Mouse (Mus musculus): Measurements from ENCODE around the gene Samd5. TPM values are rescaled to one million over a fixed set of nuclear protein-coding genes. Genes with fewer than 3 reads are reported as not detected.

Samd5 gene
- polyA plus RNA-seq, 1 experiment from 2014 or later = 2.7 TPM

DNA sequence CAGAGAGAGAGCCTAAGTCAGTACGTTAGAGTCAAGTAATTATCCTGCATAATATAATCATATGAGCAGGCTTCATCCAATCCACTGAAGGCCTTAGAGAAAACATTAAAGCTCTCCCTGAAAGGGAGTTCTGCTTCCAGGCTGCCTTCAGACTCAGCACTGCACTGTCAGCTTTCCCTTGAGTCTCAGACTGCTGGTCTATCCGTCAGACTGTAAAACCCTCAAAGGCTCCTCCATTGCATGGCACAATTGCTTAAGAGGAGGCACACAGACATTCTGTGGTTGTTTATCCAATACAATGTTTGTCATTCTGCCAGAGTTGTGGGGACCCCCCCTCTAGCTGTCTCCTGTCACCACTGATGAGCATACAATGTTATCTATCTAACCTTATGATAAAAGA lies 26.5 kb downstream of the Samd5 start:
- H3K4me3 ChIP-seq = no peak overlapping the region
- no peak overlapping the region for H3K9ac ChIP-seq
- H3K27me3 ChIP-seq = no peaks in the 10 kb centered on the region
- 45% methylated on average over 2 of the region's 2 CpGs for WGBS
- peak; percentile 60 for ATAC-seq (replicated peaks; ENCODE audit: insufficient number of reproducible peaks, insufficient read depth, low FRiP score, low read depth)
- no peak overlapping the region for H3K4me2 ChIP-seq
- no peaks in the 10 kb centered on the region for H3K36me3 ChIP-seq
- no peaks in the 10 kb centered on the region for H3K9me3 ChIP-seq (replicated peaks)
- H3K4me1 ChIP-seq (replicated peaks) = peaks cover 19% of the 10 kb centered on the region
- H3K27ac ChIP-seq = peak overlapping the region; percentile 50

DNA sequence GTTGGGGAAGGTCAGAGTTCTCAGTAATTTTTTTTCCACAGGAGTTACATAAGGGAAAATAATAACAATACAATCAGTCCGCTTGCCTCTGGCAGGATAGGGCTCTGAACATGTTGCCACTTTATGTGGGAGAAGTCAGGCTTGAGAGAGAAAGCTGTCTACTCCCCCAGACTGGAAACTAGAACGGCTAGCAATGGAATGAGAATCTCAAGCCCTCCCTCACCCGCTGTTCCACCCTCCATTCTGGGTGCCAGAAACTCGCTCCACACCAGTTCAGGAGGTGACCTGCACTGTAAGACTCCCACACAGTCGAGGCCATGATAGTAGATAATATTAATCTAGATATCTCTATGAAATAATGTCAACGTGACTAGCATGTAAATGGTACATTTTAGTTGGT lies 27.3 kb downstream of the Samd5 start:
- ATAC-seq (replicated peaks; ENCODE audit: insufficient number of reproducible peaks, insufficient read depth, low FRiP score, low read depth) = no peak
- 58% methylated on average over 6 of the region's 6 CpGs for WGBS

GRCm38 (mm10) chr10:9646391-9646790 lies 28.6 kb downstream of the Samd5 start:
- Histone ChIP-seq H3K27ac (no peak overlapping the region), H3K36me3 (no peaks in the 10 kb centered on the region), H3K9me3 (replicated peaks) (no peaks in the 10 kb centered on the region), H3K4me3 (no peak overlapping the region), H3K4me1 (replicated peaks) (peaks cover 33% of the 10 kb centered on the region), H3K9ac (no peak overlapping the region), H3K27me3 (no peaks in the 10 kb centered on the region), H3K4me2 (no peak overlapping the region)
- WGBS = 79% methylated on average over 3 of the region's 3 CpGs
- no peak for ATAC-seq (replicated peaks; ENCODE audit: insufficient number of reproducible peaks, insufficient read depth, low FRiP score, low read depth)

More for the DNA sequence above, 27.3 kb downstream of the Samd5 start:
- Histone ChIP-seq H3K27ac (no peak overlapping the region), H3K4me2 (no peak overlapping the region), H3K36me3 (no peaks in the 10 kb centered on the region), H3K9ac (no peak overlapping the region), H3K27me3 (no peaks in the 10 kb centered on the region), H3K4me1 (replicated peaks) (peaks cover 24% of the 10 kb centered on the region), H3K4me3 (no peak overlapping the region), H3K9me3 (replicated peaks) (no peaks in the 10 kb centered on the region)

DNA sequence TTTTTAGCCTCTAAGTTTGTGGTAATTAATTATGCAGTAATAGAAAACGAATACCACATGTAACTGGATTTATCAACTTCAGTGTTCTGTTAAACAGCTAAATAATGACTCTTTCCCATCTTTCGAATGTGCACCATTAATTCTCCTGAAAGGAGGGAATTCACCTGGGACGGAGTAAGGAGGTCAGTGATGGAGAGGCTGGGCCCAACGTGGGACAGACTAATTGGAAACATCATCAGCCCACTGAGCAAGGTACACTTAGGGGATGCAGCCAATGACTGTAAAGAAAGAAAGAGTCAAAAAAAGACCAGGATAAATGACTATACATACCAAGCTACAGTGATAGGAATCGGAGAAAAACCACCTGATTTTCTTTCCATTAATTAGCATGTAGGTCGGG lies 31.5 kb downstream of the Samd5 start:
- H3K27me3 ChIP-seq = no peaks in the 10 kb centered on the region

DNA sequence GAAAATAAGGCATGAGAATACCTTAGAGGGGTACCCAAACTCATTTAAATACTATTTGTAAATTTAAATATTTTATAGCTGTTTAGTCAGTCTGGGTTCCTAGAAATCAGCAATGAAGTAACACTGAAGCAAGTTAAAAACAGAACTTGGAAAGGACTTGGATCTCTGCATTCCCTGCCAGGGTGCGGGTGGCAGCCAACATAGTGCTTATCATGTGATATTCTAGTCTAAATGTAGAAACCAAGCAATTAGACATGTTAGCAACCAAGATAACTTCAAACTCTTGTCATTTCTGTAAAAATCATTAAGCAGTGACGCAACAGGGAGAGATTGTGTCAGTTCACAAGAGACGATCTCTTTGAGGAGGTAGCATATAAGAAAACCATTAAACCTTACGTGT lies 32.9 kb downstream of the Samd5 start:
- H3K9ac ChIP-seq = no peak overlapping the region
- H3K27ac ChIP-seq = peak overlapping the region; percentile 45; the same call in 1 of the 2 replicates
- no peaks in the 10 kb centered on the region for H3K36me3 ChIP-seq
- WGBS = 47% methylated on average over 4 of the region's 4 CpGs
- H3K27me3 ChIP-seq = no peaks in the 10 kb centered on the region
- no peaks in the 10 kb centered on the region for H3K9me3 ChIP-seq (replicated peaks)
- H3K4me2 ChIP-seq = 0 out of 2 replicates have a peak overlapping the region, but pooled peaks have one; percentile 15
- no peak overlapping the region for H3K4me3 ChIP-seq
- ATAC-seq (replicated peaks; ENCODE audit: insufficient number of reproducible peaks, insufficient read depth, low FRiP score, low read depth) = no peak
- H3K4me1 ChIP-seq (replicated peaks) = peaks cover 34% of the 10 kb centered on the region

More for the DNA sequence above, 31.5 kb downstream of the Samd5 start:
- peaks cover 42% of the 10 kb centered on the region for H3K4me1 ChIP-seq (replicated peaks)
- no peaks in the 10 kb centered on the region for H3K36me3 ChIP-seq
- no peak overlapping the region for H3K27ac ChIP-seq
- WGBS = 76% methylated on average over 6 of the region's 6 CpGs
- no peaks in the 10 kb centered on the region for H3K9me3 ChIP-seq (replicated peaks)
- no peak for ATAC-seq (replicated peaks; ENCODE audit: insufficient number of reproducible peaks, insufficient read depth, low FRiP score, low read depth)
- H3K9ac ChIP-seq = no peak overlapping the region
- no peak overlapping the region for H3K4me3 ChIP-seq
- H3K4me2 ChIP-seq = no peak overlapping the region

DNA sequence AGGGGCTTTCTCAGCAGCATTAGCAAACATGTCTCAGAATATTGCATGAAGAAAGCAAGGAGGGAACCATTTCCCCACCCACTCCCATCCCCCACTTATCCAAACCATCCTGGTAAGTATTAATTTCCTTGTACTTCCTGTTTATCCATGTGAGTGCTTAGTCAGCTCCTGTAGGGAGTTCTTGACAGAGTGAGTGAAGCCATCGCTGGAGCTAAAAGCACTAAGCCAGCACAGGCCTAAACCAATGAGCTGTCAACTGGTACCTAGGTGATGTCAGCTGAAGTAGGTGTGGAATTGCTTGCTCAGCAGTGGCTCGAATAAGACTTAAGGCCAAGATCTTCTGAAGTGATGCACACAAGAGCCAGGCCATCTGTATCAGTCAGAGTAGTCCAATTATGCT lies 34.3 kb downstream of the Samd5 start:
- WGBS = 21% methylated on average over 2 of the region's 2 CpGs
- Histone ChIP-seq H3K9ac (no peak overlapping the region), H3K4me2 (no peak overlapping the region), H3K4me3 (no peak overlapping the region), H3K27me3 (no peaks in the 10 kb centered on the region), H3K36me3 (no peaks in the 10 kb centered on the region), H3K27ac (no peak overlapping the region), H3K9me3 (replicated peaks) (no peaks in the 10 kb centered on the region), H3K4me1 (replicated peaks) (peaks cover 34% of the 10 kb centered on the region)
- no peak for ATAC-seq (replicated peaks; ENCODE audit: insufficient number of reproducible peaks, insufficient read depth, low FRiP score, low read depth)

GRCm38 (mm10) chr10:9640056-9640455 lies 35.0 kb downstream of the Samd5 start:
- Histone ChIP-seq H3K9me3 (replicated peaks) (no peaks in the 10 kb centered on the region), H3K4me1 (replicated peaks) (peaks cover 34% of the 10 kb centered on the region), H3K4me2 (no peak overlapping the region), H3K4me3 (no peak overlapping the region), H3K27ac (peak overlapping the region; percentile 31; the same call in 1 of the 2 replicates), H3K9ac (no peak overlapping the region), H3K36me3 (no peaks in the 10 kb centered on the region), H3K27me3 (no peaks in the 10 kb centered on the region)
- WGBS = 37% methylated on average over 2 of the region's 2 CpGs
- no peak for ATAC-seq (replicated peaks; ENCODE audit: insufficient number of reproducible peaks, insufficient read depth, low FRiP score, low read depth)

DNA sequence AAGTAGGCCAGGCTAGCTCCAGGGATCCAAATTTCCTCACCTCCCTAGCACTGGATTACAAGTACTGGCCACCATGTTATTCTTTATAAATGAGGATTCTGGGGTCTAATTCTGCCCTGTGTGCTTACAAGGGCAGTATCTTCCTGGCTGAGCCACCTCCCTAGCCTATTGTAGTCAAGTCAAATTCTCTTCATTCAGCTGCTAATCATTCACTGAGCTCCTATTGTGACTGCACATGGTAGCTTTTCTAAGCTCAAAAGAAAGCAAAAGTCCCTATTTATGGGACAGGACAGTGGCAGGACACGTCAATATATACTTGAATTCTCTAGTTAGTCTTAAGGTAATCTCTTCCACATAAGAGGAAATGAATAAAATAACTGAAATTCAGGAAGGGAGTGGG lies 49.7 kb downstream of the Samd5 start:
- no peak for ATAC-seq (replicated peaks; ENCODE audit: insufficient number of reproducible peaks, insufficient read depth, low FRiP score, low read depth)
- H3K27ac ChIP-seq = no peak overlapping the region
- H3K4me2 ChIP-seq = no peak overlapping the region
- H3K9ac ChIP-seq = no peak overlapping the region
- H3K36me3 ChIP-seq = no peaks in the 10 kb centered on the region
- H3K9me3 ChIP-seq (replicated peaks) = no peaks in the 10 kb centered on the region
- H3K4me1 ChIP-seq (replicated peaks) = peaks cover 5% of the 10 kb centered on the region; the same call in 1 of the 2 replicates
- no peaks in the 10 kb centered on the region for H3K27me3 ChIP-seq
- no peak overlapping the region for H3K4me3 ChIP-seq
- WGBS = 50% methylated on average over 1 of the region's 1 CpGs

GRCm38 (mm10) chr10:9621926-9622688 lies 52.9 kb downstream of the Samd5 start:
- Histone ChIP-seq H3K9ac (no peak overlapping the region), H3K9me3 (replicated peaks) (no peaks in the 10 kb centered on the region), H3K4me2 (no peak overlapping the region), H3K27ac (no peak overlapping the region), H3K36me3 (no peaks in the 10 kb centered on the region), H3K27me3 (no peaks in the 10 kb centered on the region), H3K4me1 (replicated peaks) (peaks cover 5% of the 10 kb centered on the region; the same call in 1 of the 2 replicates), H3K4me3 (no peak overlapping the region)
- no peak for ATAC-seq (replicated peaks; ENCODE audit: insufficient number of reproducible peaks, insufficient read depth, low FRiP score, low read depth)
- WGBS = 48% methylated on average over 3 of the region's 3 CpGs

DNA sequence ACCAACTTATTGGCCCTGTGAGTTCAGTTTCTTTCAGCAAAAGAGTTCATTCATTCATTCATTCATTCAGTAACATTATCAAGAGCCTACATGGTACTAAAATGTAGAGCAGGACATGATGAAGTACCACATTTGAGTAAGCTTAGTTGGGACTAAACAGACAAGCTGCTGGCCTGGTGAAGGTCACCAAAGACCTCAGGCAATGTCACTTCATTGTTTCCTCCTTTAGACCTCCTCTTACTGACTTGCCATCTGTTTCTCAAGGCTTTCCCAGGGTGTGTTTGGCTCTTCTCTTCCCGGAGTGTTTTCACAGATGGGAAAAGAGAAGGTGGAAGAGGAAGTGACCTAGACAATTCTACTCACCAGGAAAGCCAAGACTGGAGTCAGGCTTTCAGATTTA lies 54.0 kb downstream of the Samd5 start:
- Histone ChIP-seq H3K4me2 (no peak overlapping the region), H3K9ac (no peak overlapping the region), H3K4me3 (no peak overlapping the region), H3K27ac (no peak overlapping the region), H3K27me3 (no peaks in the 10 kb centered on the region), H3K36me3 (no peaks in the 10 kb centered on the region), H3K9me3 (replicated peaks) (no peaks in the 10 kb centered on the region), H3K4me1 (replicated peaks) (peaks cover 5% of the 10 kb centered on the region; the same call in 1 of the 2 replicates)
- no peak for ATAC-seq (replicated peaks; ENCODE audit: insufficient number of reproducible peaks, insufficient read depth, low FRiP score, low read depth)
- 29% methylated on average over 1 of the region's 1 CpGs for WGBS

- Histone ChIP-seq H3K27ac (no peak overlapping the region), H3K27me3 (no peaks in the 10 kb centered on the region), H3K9ac (no peak overlapping the region), H3K4me2 (no peak overlapping the region), H3K36me3 (no peaks in the 10 kb centered on the region), H3K4me3 (no peak overlapping the region), H3K9me3 (replicated peaks) (no peaks in the 10 kb centered on the region), H3K4me1 (replicated peaks) (no peaks in the 10 kb centered on the region)
- no peak for ATAC-seq (replicated peaks; ENCODE audit: insufficient number of reproducible peaks, insufficient read depth, low FRiP score, low read depth)
Measured at GRCm38 (mm10) chr10:9615009-9615408, 60.0 kb downstream of the Samd5 start.

GRCm38 (mm10) chr10:9608854-9609253 lies 66.2 kb downstream of the Samd5 start:
- Histone ChIP-seq H3K27ac (no peak overlapping the region), H3K4me1 (replicated peaks) (no peaks in the 10 kb centered on the region), H3K9ac (no peak overlapping the region), H3K4me2 (no peak overlapping the region), H3K4me3 (no peak overlapping the region), H3K27me3 (no peaks in the 10 kb centered on the region), H3K36me3 (no peaks in the 10 kb centered on the region), H3K9me3 (replicated peaks) (no peaks in the 10 kb centered on the region)
- WGBS = 70% methylated on average over 4 of the region's 4 CpGs
- ATAC-seq (replicated peaks; ENCODE audit: insufficient number of reproducible peaks, insufficient read depth, low FRiP score, low read depth) = no peak

All from heart, embryonic 15.5 days (tissue).